Mouse (Mus musculus): ENCODE data around the gene Zfp605. TPM values are rescaled to one million over a fixed set of nuclear protein-coding genes. Genes with fewer than 3 reads are reported as not detected.

Gene Zfp605
- polyA plus RNA-seq, 1 experiment from 2014 or later = 2.4 TPM

- WGBS = 56% methylated on average over 1 of the region's 1 CpGs
- Histone ChIP-seq H3K4me3 (ENCODE audit: control insufficient read depth in 1 of 2, insufficient read depth in 1 of 2, low read depth in 1 of 2, low read length in 2 of 2) (no peak overlapping the region), H3K27ac (replicated peaks in 1 of 2; ENCODE audit: control insufficient read depth in 1 of 2, insufficient read depth in 1 of 2, low read depth in 2 of 2, low read length in 2 of 2) (no peak overlapping the region), H3K4me2 (ENCODE audit: low read length) (no peak overlapping the region), H3K27me3 (ENCODE audit: control insufficient read depth, insufficient read depth, low read length) (no peaks in the 10 kb centered on the region), H3K4me1 (ENCODE audit: control insufficient read depth in 2 of 2, insufficient read depth in 2 of 2, low read length in 2 of 2) (peaks cover 12 to 28% of the 10 kb centered on the region in 2 experiments), H3K9ac (ENCODE audit: low read length) (no peak overlapping the region), H3K9me3 (ENCODE audit: control insufficient read depth, low read length) (no peaks in the 10 kb centered on the region), H3K36me3 (ENCODE audit: control insufficient read depth, insufficient read depth, low read length) (peaks cover 13% of the 10 kb centered on the region)
- no peak for ATAC-seq (ENCODE audit: insufficient number of reproducible peaks, insufficient read depth, low FRiP score, low read depth)
Measured at GRCm38 (mm10) chr5:110098991-110099477, 10.9 kb upstream of the Zfp605 start.

- Histone ChIP-seq H3K4me3 (ENCODE audit: control insufficient read depth in 1 of 2, insufficient read depth in 1 of 2, low read depth in 1 of 2, low read length in 2 of 2) (peak within 1 kb of the TSS in 1 of 2 experiments; percentile 31; a peak in 2 of 4 replicates), H3K4me1 (ENCODE audit: control insufficient read depth in 2 of 2, insufficient read depth in 2 of 2, low read length in 2 of 2) (peaks cover 10 to 25% of the 10 kb centered on the region in 2 experiments), H3K36me3 (ENCODE audit: control insufficient read depth, insufficient read depth, low read length) (peaks cover 22% of the 10 kb centered on the region), H3K9ac (ENCODE audit: low read length) (no peak within 1 kb of the TSS), H3K9me3 (ENCODE audit: control insufficient read depth, low read length) (no peaks in the 10 kb centered on the region), H3K4me2 (ENCODE audit: low read length) (peak within 1 kb of the TSS; percentile 74), H3K27ac (replicated peaks in 1 of 2; ENCODE audit: control insufficient read depth in 1 of 2, insufficient read depth in 1 of 2, low read depth in 2 of 2, low read length in 2 of 2) (no peak within 1 kb of the TSS), H3K27me3 (ENCODE audit: control insufficient read depth, insufficient read depth, low read length) (no peaks in the 10 kb centered on the region)
- WGBS = 10% methylated on average over 25 of the region's 25 CpGs
- ATAC-seq (ENCODE audit: insufficient number of reproducible peaks, insufficient read depth, low FRiP score, low read depth) = no peak
Measured at GRCm38 (mm10) chr5:110099656-110100580, 10.0 kb upstream of the Zfp605 start, which contains the start of gene Plcxd1. Gene Plcxd1 (plus strand): TSS chr5:110099969.

GRCm38 (mm10) chr5:110100921-110101631 lies 8.8 kb upstream of the Zfp605 start:
- Histone ChIP-seq H3K9ac (ENCODE audit: low read length) (peak overlapping the region; percentile 28; the same call in 1 of the 2 replicates), H3K36me3 (ENCODE audit: control insufficient read depth, insufficient read depth, low read length) (peaks cover 33% of the 10 kb centered on the region), H3K4me1 (ENCODE audit: control insufficient read depth in 2 of 2, insufficient read depth in 2 of 2, low read length in 2 of 2) (peaks cover 8 to 23% of the 10 kb centered on the region in 2 experiments), H3K4me2 (ENCODE audit: low read length) (peak overlapping the region; percentile 74), H3K27me3 (ENCODE audit: control insufficient read depth, insufficient read depth, low read length) (no peaks in the 10 kb centered on the region), H3K9me3 (ENCODE audit: control insufficient read depth, low read length) (no peaks in the 10 kb centered on the region), H3K27ac (replicated peaks in 1 of 2; ENCODE audit: control insufficient read depth in 1 of 2, insufficient read depth in 1 of 2, low read depth in 2 of 2, low read length in 2 of 2) (no peak overlapping the region), H3K4me3 (ENCODE audit: control insufficient read depth in 1 of 2, insufficient read depth in 1 of 2, low read depth in 1 of 2, low read length in 2 of 2) (peak overlapping the region; percentile 31 to 32)
- 2% methylated on average over 35 of the region's 37 CpGs for WGBS
- 0 out of 2 replicates have a peak, but pooled peaks have one; percentile 18 for ATAC-seq (ENCODE audit: insufficient number of reproducible peaks, insufficient read depth, low FRiP score, low read depth)

- ATAC-seq (ENCODE audit: insufficient number of reproducible peaks, insufficient read depth, low FRiP score, low read depth) = peak; percentile 36
- Histone ChIP-seq H3K27ac (replicated peaks in 1 of 2; ENCODE audit: control insufficient read depth in 1 of 2, insufficient read depth in 1 of 2, low read depth in 2 of 2, low read length in 2 of 2) (no peak overlapping the region), H3K36me3 (ENCODE audit: control insufficient read depth, insufficient read depth, low read length) (peaks cover 40% of the 10 kb centered on the region), H3K4me3 (ENCODE audit: control insufficient read depth in 1 of 2, insufficient read depth in 1 of 2, low read depth in 1 of 2, low read length in 2 of 2) (peak overlapping the region; percentile 31 to 32), H3K9me3 (ENCODE audit: control insufficient read depth, low read length) (no peaks in the 10 kb centered on the region), H3K4me2 (ENCODE audit: low read length) (peak overlapping the region; percentile 74), H3K9ac (ENCODE audit: low read length) (peak overlapping the region; percentile 28; the same call in 1 of the 2 replicates), H3K27me3 (ENCODE audit: control insufficient read depth, insufficient read depth, low read length) (no peaks in the 10 kb centered on the region), H3K4me1 (ENCODE audit: control insufficient read depth in 2 of 2, insufficient read depth in 2 of 2, low read length in 2 of 2) (peaks cover 8 to 29% of the 10 kb centered on the region in 2 experiments)
- 12% methylated on average over 34 of the region's 34 CpGs for WGBS
Measured at GRCm38 (mm10) chr5:110101716-110102347, 8.1 kb upstream of the Zfp605 start.

GRCm38 (mm10) chr5:110102429-110102828 lies 7.5 kb upstream of the Zfp605 start:
- H3K9me3 ChIP-seq (ENCODE audit: control insufficient read depth, low read length) = no peaks in the 10 kb centered on the region
- H3K27me3 ChIP-seq (ENCODE audit: control insufficient read depth, insufficient read depth, low read length) = no peaks in the 10 kb centered on the region
- peaks cover 40% of the 10 kb centered on the region for H3K36me3 ChIP-seq (ENCODE audit: control insufficient read depth, insufficient read depth, low read length)
- H3K4me3 ChIP-seq (ENCODE audit: control insufficient read depth in 1 of 2, insufficient read depth in 1 of 2, low read depth in 1 of 2, low read length in 2 of 2) = no peak overlapping the region
- ATAC-seq (ENCODE audit: insufficient number of reproducible peaks, insufficient read depth, low FRiP score, low read depth) = no peak
- H3K4me1 ChIP-seq (ENCODE audit: control insufficient read depth in 2 of 2, insufficient read depth in 2 of 2, low read length in 2 of 2) = peaks cover 8 to 32% of the 10 kb centered on the region in 2 experiments
- no peak overlapping the region for H3K9ac ChIP-seq (ENCODE audit: low read length)
- H3K4me2 ChIP-seq (ENCODE audit: low read length) = peak overlapping the region; percentile 74; the same call in 1 of the 2 replicates
- no peak overlapping the region for H3K27ac ChIP-seq (replicated peaks in 1 of 2; ENCODE audit: control insufficient read depth in 1 of 2, insufficient read depth in 1 of 2, low read depth in 2 of 2, low read length in 2 of 2)
- 81% methylated on average over 13 of the region's 13 CpGs for WGBS

GRCm38 (mm10) chr5:110102853-110103625 lies 6.9 kb upstream of the Zfp605 start:
- Histone ChIP-seq H3K27me3 (ENCODE audit: control insufficient read depth, insufficient read depth, low read length) (no peaks in the 10 kb centered on the region), H3K4me2 (ENCODE audit: low read length) (no peak overlapping the region), H3K36me3 (ENCODE audit: control insufficient read depth, insufficient read depth, low read length) (peaks cover 40% of the 10 kb centered on the region), H3K27ac (replicated peaks in 1 of 2; ENCODE audit: control insufficient read depth in 1 of 2, insufficient read depth in 1 of 2, low read depth in 2 of 2, low read length in 2 of 2) (no peak overlapping the region), H3K9ac (ENCODE audit: low read length) (no peak overlapping the region), H3K9me3 (ENCODE audit: control insufficient read depth, low read length) (no peaks in the 10 kb centered on the region), H3K4me3 (ENCODE audit: control insufficient read depth in 1 of 2, insufficient read depth in 1 of 2, low read depth in 1 of 2, low read length in 2 of 2) (no peak overlapping the region), H3K4me1 (ENCODE audit: control insufficient read depth in 2 of 2, insufficient read depth in 2 of 2, low read length in 2 of 2) (peaks cover 8 to 32% of the 10 kb centered on the region in 2 experiments)
- ATAC-seq (ENCODE audit: insufficient number of reproducible peaks, insufficient read depth, low FRiP score, low read depth) = no peak
- WGBS = 94% methylated on average over 19 of the region's 19 CpGs
